Mouse (Mus musculus) ES-E14 (cell line): ENCODE measurements around the gene Runx3. TPM values are rescaled to one million over a fixed set of nuclear protein-coding genes. Genes with fewer than 3 reads are reported as not detected.

Experiments
- DNase-seq: peaks from one replicate; pipeline ENCODE4 v3.0.0-alpha.2; 2013; ENCODE audit warnings: low read depth, low spot score
- H3K27ac ChIP-seq: 2 replicates; pipeline ENCODE4 v1.5.1; 2012; ENCODE audit warnings: low read depth, mild to moderate bottlenecking, low read length, moderate library complexity, mixed read lengths; ENCODE audit not compliant: poor library complexity, insufficient read depth, severe bottlenecking
- H3K36me3 ChIP-seq: 2 replicates; pipeline ENCODE4 v1.6.1; 2012; ENCODE audit warnings: mild to moderate bottlenecking, low read length, moderate library complexity, mixed read lengths; ENCODE audit not compliant: control insufficient read depth, poor library complexity, insufficient read depth, severe bottlenecking
- H3K4me1 ChIP-seq, 2 experiments: fragments of 150-350 bp in 1 of 2; sonication (generic) in 1 of 2; 2 replicates each; pipeline ENCODE4 v1.6.1; 2012; ENCODE audit warnings: low read length in 2 of 2, mild to moderate bottlenecking in 1 of 2, mixed read lengths in 1 of 2; ENCODE audit not compliant: control insufficient read depth in 2 of 2, insufficient read depth in 2 of 2, poor library complexity in 1 of 2
- H3K4me3 ChIP-seq, 2 experiments: fragments of 150-350 bp in 1 of 2; sonication (generic) in 1 of 2; 2 replicates each; pipeline ENCODE4 v1.5.1; 2012; ENCODE audit warnings: low read length in 2 of 2, low read depth in 1 of 2, mild to moderate bottlenecking in 1 of 2, mixed read lengths in 1 of 2; ENCODE audit not compliant: insufficient read depth in 1 of 2, poor library complexity in 1 of 2, severe bottlenecking in 1 of 2
- H3K9ac ChIP-seq: 2 replicates; pipeline ENCODE4 v1.6.1; 2012; ENCODE audit warnings: low read depth, mild to moderate bottlenecking, low read length, mixed read lengths; ENCODE audit not compliant: poor library complexity, insufficient read depth, severe bottlenecking
- H3K9me3 ChIP-seq: fragments of 150-350 bp; sonication (generic); 2 replicates; pipeline ENCODE4 v1.6.1; 2012; ENCODE audit warnings: low read depth, mild to moderate bottlenecking, low read length; ENCODE audit not compliant: control insufficient read depth, insufficient read depth
- CHD2 ChIP-seq: IDR thresholded peaks from 2 replicates; pipeline ENCODE4 v1.6.1; 2014; ENCODE audit warnings: mild to moderate bottlenecking, low read depth, low read length, inconsistent platforms
- HCFC1 ChIP-seq: IDR thresholded peaks from 2 replicates; pipeline ENCODE4 v1.6.1; 2012; ENCODE audit warnings: low read length, inconsistent platforms, borderline replicate concordance; ENCODE audit not compliant: insufficient read depth
- MAFK ChIP-seq: IDR thresholded peaks from 2 replicates; pipeline ENCODE4 v1.6.1; 2014; ENCODE audit warnings: mild to moderate bottlenecking, low read depth, low read length, inconsistent platforms; ENCODE audit not compliant: insufficient read depth
- ZC3H11A ChIP-seq: IDR thresholded peaks from 2 replicates; pipeline ENCODE4 v1.6.1; 2012; ENCODE audit warnings: low read depth, mild to moderate bottlenecking, inconsistent platforms, low read length, borderline replicate concordance
- ZNF384 ChIP-seq: IDR thresholded peaks from 2 replicates; pipeline ENCODE4 v1.6.1; 2012; ENCODE audit warnings: low read depth, low read length, inconsistent platforms
- in situ Hi-C, 2 experiments: fragments of 600-800 bp; cut with MboI; formaldehyde crosslinking; loops; one replicate each; pipeline ENCODE4 v1.15.1; 2025; ENCODE audit warnings: low sequenced_read_pairs in 2 of 2, inconsistent platforms in 1 of 2; ENCODE audit not compliant: unreplicated experiment in 2 of 2
- total RNA-seq: library from RNA; depleted of rRNA; stranded (reverse); fragments of 300-350 nt; gene quantifications from 2 replicates; pipeline ENCODE4 v1.2.3, GENCODE M21; 2012

Gene Runx3
- total RNA-seq, 1 experiment, result 0.49 TPM

GRCm38 (mm10) chr4:135158724-135159409 lies 38.4 kb downstream of the Runx3 start:
- H3K9ac ChIP-seq, result no peak overlapping the region
- no peak overlapping the region for H3K27ac ChIP-seq
- in situ Hi-C loops, result no loop called here
- TF ChIP-seq HCFC1 (no peak), MAFK (no peak), CHD2 (no peak)
- H3K4me3 ChIP-seq, result no peak overlapping the region; a peak in 1 of 4 replicates
- peaks cover 4 to 12% of the 10 kb centered on the region in 2 experiments; a peak in 1 of 4 replicates for H3K4me1 ChIP-seq
- no peak for DNase-seq
- no peaks in the 10 kb centered on the region for H3K36me3 ChIP-seq
- no peaks in the 10 kb centered on the region for H3K9me3 ChIP-seq

GRCm38 (mm10) chr4:135159663-135160062 lies 39.2 kb downstream of the Runx3 start:
- Histone ChIP-seq H3K4me3 (no peak overlapping the region), H3K27ac (no peak overlapping the region), H3K9ac (no peak overlapping the region), H3K9me3 (no peaks in the 10 kb centered on the region), H3K36me3 (no peaks in the 10 kb centered on the region), H3K4me1 (peaks cover 4 to 12% of the 10 kb centered on the region in 2 experiments; a peak in 1 of 4 replicates)
- in situ Hi-C loops, result no loop called here
- TF ChIP-seq ZC3H11A (no peak), HCFC1 (no peak), CHD2 (no peak), ZNF384 (no peak), MAFK (no peak)
- DNase-seq, result no peak

- peaks cover 4 to 11% of the 10 kb centered on the region in 2 experiments; a peak in 1 of 4 replicates for H3K4me1 ChIP-seq
- H3K4me3 ChIP-seq, result no peak overlapping the region
- H3K36me3 ChIP-seq, result no peaks in the 10 kb centered on the region
- no peak for DNase-seq
- in situ Hi-C loops, result no loop called here
- no peak overlapping the region for H3K9ac ChIP-seq
- TF ChIP-seq HCFC1, result no peak
- TF ChIP-seq ZNF384, result no peak
- TF ChIP-seq MAFK, result no peak
- no peak for TF ChIP-seq ZC3H11A
- TF ChIP-seq CHD2, result no peak
- H3K27ac ChIP-seq, result no peak overlapping the region
- no peaks in the 10 kb centered on the region for H3K9me3 ChIP-seq
These were observed 39.7 kb downstream of the Runx3 start for GRCm38 (mm10) chr4:135160168-135160567.

- Histone ChIP-seq H3K4me3 (no peak overlapping the region), H3K27ac (no peak overlapping the region), H3K9ac (no peak overlapping the region), H3K36me3 (no peaks in the 10 kb centered on the region), H3K9me3 (no peaks in the 10 kb centered on the region), H3K4me1 (peaks cover 4 to 10% of the 10 kb centered on the region in 2 experiments; a peak in 1 of 4 replicates)
- TF ChIP-seq ZNF384, result no peak
- TF ChIP-seq ZC3H11A, result no peak
- no peak for TF ChIP-seq MAFK
- no peak for TF ChIP-seq HCFC1
- TF ChIP-seq CHD2, result no peak
- no peak for DNase-seq
- in situ Hi-C loops, result no loop called here
These were observed 41.0 kb downstream of the Runx3 start for GRCm38 (mm10) chr4:135161441-135161840.
